Comparison of ENCODE assay signal across 7 mouse cellular contexts in the genomic region with DNA sequence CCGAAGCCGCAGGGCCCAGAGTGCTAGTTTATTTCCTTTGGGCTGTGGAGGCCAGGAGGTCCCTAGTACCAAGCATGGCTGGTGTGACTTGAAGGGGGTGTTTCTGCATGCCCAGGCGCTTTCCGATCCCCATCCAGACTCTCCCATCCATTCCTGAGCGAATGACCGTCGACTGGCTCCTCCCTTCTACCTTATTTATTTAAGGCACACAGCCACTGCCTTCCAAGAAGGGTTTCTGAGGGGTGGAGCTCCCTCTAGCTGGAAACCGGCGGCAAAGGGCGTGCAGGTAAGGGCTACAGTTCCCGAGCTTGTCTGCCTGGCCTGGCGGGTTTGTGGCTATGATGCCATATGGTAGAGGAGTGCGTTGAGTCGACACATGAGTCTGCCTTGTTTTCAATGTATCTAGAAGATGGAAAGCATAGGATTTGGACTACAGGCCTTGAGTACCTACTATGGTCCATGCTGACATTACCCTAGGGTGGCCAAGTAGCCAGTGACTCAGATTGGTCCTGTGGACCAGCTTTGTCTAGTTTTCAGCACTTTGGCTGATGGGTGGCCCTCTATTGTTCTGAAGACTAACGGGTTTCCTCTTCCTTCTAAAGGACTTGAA. TPM values are rescaled to one million over a fixed set of nuclear protein-coding genes. Genes with fewer than 3 reads are reported as not detected.
DNase-seq lines count a peak whose midpoint lies in the region; ATAC-seq and TF ChIP-seq lines count a peak whose summit lies in the region.

No protein-coding gene starts in this region.

- no peaks in the 10 kb centered on the region for H3K9me3 ChIP-seq in heart, embryonic 14.5 days (ENCODE audit: control insufficient read depth, low read length)
- H3K9me3 ChIP-seq in stomach, embryonic 14.5 days (ENCODE audit: control insufficient read depth, low read depth, low read length), result no peaks in the 10 kb centered on the region

- no peaks in the 10 kb centered on the region for H3K27me3 ChIP-seq in C2C12 (ENCODE audit: control insufficient read depth, insufficient read depth, insufficient read length)
- no peaks in the 10 kb centered on the region for H3K27me3 ChIP-seq in heart, embryonic 14.5 days (ENCODE audit: control insufficient read depth, insufficient read depth, low read length)
- H3K27me3 ChIP-seq in stomach, embryonic 14.5 days (ENCODE audit: control insufficient read depth, insufficient read depth, low read length), result no peaks in the 10 kb centered on the region

- no peak for TF ChIP-seq CTCF in C2C12 (IDR thresholded peaks at IDR 0.05; ENCODE audit: control insufficient read depth, insufficient read depth, insufficient read length)
- peak; percentile 25; the same call in 1 of the 2 replicates for TF ChIP-seq CTCF in cortical plate, adult 2 months (IDR thresholded peaks at IDR 0.05; ENCODE audit: extremely low read depth, insufficient read depth, low read length)

- DNase-seq in NIH3T3 (ENCODE audit: low read depth), result peak; percentile 77
- DNase-seq in kidney, postnatal 14 days, result peak; percentile 81
- peak; percentile 68 for DNase-seq in lung, postnatal 14 days

- peaks cover 45% of the 10 kb centered on the region for H3K79me3 ChIP-seq in C2C12 (ENCODE audit: low read depth)

- H3K4me2 ChIP-seq in heart, embryonic 14.5 days (ENCODE audit: low read length), result peak overlapping the region; percentile 85
- H3K4me2 ChIP-seq in stomach, embryonic 14.5 days (replicated peaks; ENCODE audit: low read depth, low read length), result peak overlapping the region; percentile 95

- peaks cover 45% of the 10 kb centered on the region for H3K36me3 ChIP-seq in C2C12 (ENCODE audit: control insufficient read depth, insufficient read depth)
- H3K36me3 ChIP-seq in heart, embryonic 14.5 days (ENCODE audit: control insufficient read depth, insufficient read depth, low read length), result peaks cover 28% of the 10 kb centered on the region
- peaks cover 26% of the 10 kb centered on the region for H3K36me3 ChIP-seq in stomach, embryonic 14.5 days (ENCODE audit: control insufficient read depth, insufficient read depth, low read length)

- peaks cover 68% of the 10 kb centered on the region for H3K79me2 ChIP-seq in C2C12 (ENCODE audit: control insufficient read depth, insufficient read depth)

- peak; percentile 66 for TF ChIP-seq POLR2A in cortical plate, adult 2 months (IDR thresholded peaks at IDR 0.05; ENCODE audit: extremely low read depth, insufficient read depth, low read length)

- peak overlapping the region; percentile 98 for H3K4me3 ChIP-seq in C2C12 (ENCODE audit: insufficient read depth, poor library complexity, severe bottlenecking)
- peak overlapping the region; percentile 68 for H3K4me3 ChIP-seq in cortical plate, adult 2 months (ENCODE audit: insufficient read depth, low read length)
- peak overlapping the region; percentile 95 to 99 for H3K4me3 ChIP-seq in heart, embryonic 14.5 days (ENCODE audit: control insufficient read depth in 1 of 2, insufficient read depth in 1 of 2, low read depth in 1 of 2, low read length in 2 of 2)
- peak overlapping the region; percentile 100 for H3K4me3 ChIP-seq in stomach, embryonic 14.5 days (ENCODE audit: low read depth, low read length)

- WGBS in heart, embryonic 14.5 days, result under 1% methylated on average over 15 of the region's 15 CpGs
- under 1% methylated on average over 15 of the region's 15 CpGs for WGBS in stomach, embryonic 14.5 days

- peak overlapping the region; percentile 85 for H3K27ac ChIP-seq in cortical plate, adult 2 months (ENCODE audit: insufficient read depth, low read length)
- peak overlapping the region; percentile 88 to 99 for H3K27ac ChIP-seq in heart, embryonic 14.5 days (replicated peaks in 1 of 2; ENCODE audit: control insufficient read depth in 1 of 2, insufficient read depth in 1 of 2, low read depth in 2 of 2, low read length in 2 of 2)
- H3K27ac ChIP-seq in stomach, embryonic 14.5 days (ENCODE audit: low read length), result peak overlapping the region; percentile 96

- H3K9ac ChIP-seq in heart, embryonic 14.5 days (ENCODE audit: low read length), result peak overlapping the region; percentile 100
- H3K9ac ChIP-seq in stomach, embryonic 14.5 days (replicated peaks; ENCODE audit: low read depth, low read length), result peak overlapping the region; percentile 100

- peaks cover 3% of the 10 kb centered on the region; the same call in 1 of the 2 replicates for H3K4me1 ChIP-seq in cortical plate, adult 2 months (ENCODE audit: control insufficient read depth, insufficient read depth, low read length)
- H3K4me1 ChIP-seq in heart, embryonic 14.5 days (ENCODE audit: control insufficient read depth in 2 of 2, insufficient read depth in 2 of 2, low read length in 2 of 2), result peaks cover 14 to 31% of the 10 kb centered on the region in 2 experiments
- H3K4me1 ChIP-seq in stomach, embryonic 14.5 days (ENCODE audit: control insufficient read depth, insufficient read depth, low read length), result peaks cover 24% of the 10 kb centered on the region

- H3ac ChIP-seq in C2C12 (ENCODE audit: control insufficient read depth, insufficient read length, low read depth), result peak overlapping the region; percentile 99

- ATAC-seq in heart, embryonic 14.5 days (ENCODE audit: insufficient number of reproducible peaks, insufficient read depth, low FRiP score, low read depth), result no peak
- no peak for ATAC-seq in stomach, embryonic 14.5 days (ENCODE audit: insufficient number of reproducible peaks, insufficient read depth, low FRiP score, low read depth)

TF ChIP-seq in C2C12, 6 proteins besides CTCF, POLR2A, EP300 and RAD21:
- TF ChIP-seq MAX (IDR thresholded peaks at IDR 0.05) (no peak), FOSL1 (IDR thresholded peaks at IDR 0.05; ENCODE audit: insufficient read depth, low read length, poor library complexity, severe bottlenecking) (no peak), USF1 (IDR thresholded peaks at IDR 0.05; ENCODE audit: low read depth) (no peak), CEBPB (IDR thresholded peaks at IDR 0.05; ENCODE audit: low read depth) (no peak), MYOG (IDR thresholded peaks at IDR 0.05; ENCODE audit: control insufficient read depth, extremely low read depth, insufficient read length) (no peak), MYOD1 (IDR thresholded peaks at IDR 0.05; ENCODE audit: control insufficient read depth, insufficient read length, low read depth) (no peak)
TF ChIP-seq in C2C12: peak in this region for 0.

RNA-seq across cellular contexts. Expression of a gene that starts 2.1 kb away (rescaled TPM):
- 2,542 TPM for polyA plus RNA-seq in C2C12 (2012; fragmentation: generic; extraction: Trizol)
- 548 and 595 TPM in 2 replicates for polyA plus RNA-seq in cortical plate, adult 2 months (2012; rRNA removed)
- polyA plus RNA-seq in heart, embryonic 14.5 days (2014; fragmentation: Nextera tagmentation; extraction: Ambion mirVana), result 788 and 789 TPM in 2 replicates
- 2,677 and 2,766 TPM in 2 replicates for polyA plus RNA-seq in stomach, embryonic 14.5 days (2014; fragmentation: Nextera tagmentation; extraction: Ambion mirVana)

RNA-seq across cellular contexts. Expression of a gene that starts 53.8 kb away (rescaled TPM):
- 41.8 TPM for polyA plus RNA-seq in C2C12 (2012; fragmentation: generic; extraction: Trizol)
- polyA plus RNA-seq in cortical plate, adult 2 months (2012; rRNA removed), result 72.4 and 74.9 TPM in 2 replicates
- polyA plus RNA-seq in heart, embryonic 14.5 days (2014; fragmentation: Nextera tagmentation; extraction: Ambion mirVana), result 63.5 and 67.9 TPM in 2 replicates
- polyA plus RNA-seq in stomach, embryonic 14.5 days (2014; fragmentation: Nextera tagmentation; extraction: Ambion mirVana), result 48.4 and 56.6 TPM in 2 replicates

RNA-seq across cellular contexts. Expression of a gene that starts 54.0 kb away (rescaled TPM):
- polyA plus RNA-seq in C2C12 (2012; fragmentation: generic; extraction: Trizol), result 25.2 TPM
- 36.5 and 38.7 TPM in 2 replicates for polyA plus RNA-seq in cortical plate, adult 2 months (2012; rRNA removed)
- 20.7 and 20.9 TPM in 2 replicates for polyA plus RNA-seq in heart, embryonic 14.5 days (2014; fragmentation: Nextera tagmentation; extraction: Ambion mirVana)
- polyA plus RNA-seq in stomach, embryonic 14.5 days (2014; fragmentation: Nextera tagmentation; extraction: Ambion mirVana), result 38.2 and 38.9 TPM in 2 replicates
